Mouse (Mus musculus) forebrain, embryonic 11.5 days (tissue): ENCODE measurements around the gene Slc25a28. TPM values are rescaled to one million over a fixed set of nuclear protein-coding genes. Genes with fewer than 3 reads are reported as not detected.

ENCODE experiments used
- ATAC-seq: fragments of 200-750 bp; cut with Nextera tagmentation; replicated peaks from 2 replicates; pipeline ENCODE4 v1.8.0; 2017; ENCODE audit warnings: moderate TSS enrichment; ENCODE audit not compliant: low FRiP score
- DNase-seq: peaks from one replicate; pipeline ENCODE4 v3.0.0-alpha.2; 2017; ENCODE audit warnings: low spot score
- H3K27ac ChIP-seq: fragments of 300-500 bp; sonication (generic); 2 replicates; pipeline ENCODE4 v1.5.1; 2014; ENCODE audit warnings: low read depth, low read length
- H3K27me3 ChIP-seq: fragments of 300-500 bp; sonication (generic); 2 replicates; pipeline ENCODE4 v1.6.1; 2014; ENCODE audit warnings: mild to moderate bottlenecking, low read length, mixed read lengths; ENCODE audit not compliant: control insufficient read depth, insufficient read depth
- H3K36me3 ChIP-seq: fragments of 300-500 bp; sonication (generic); 2 replicates; pipeline ENCODE4 v1.6.1; 2014; ENCODE audit warnings: mild to moderate bottlenecking, low read length, moderate library complexity, mixed read lengths; ENCODE audit not compliant: control insufficient read depth, insufficient read depth
- H3K4me1 ChIP-seq: fragments of 300-500 bp; sonication (generic); replicated peaks from 2 replicates; pipeline ENCODE4 v1.6.1; 2014; ENCODE audit warnings: low read length, mixed read lengths; ENCODE audit not compliant: control insufficient read depth, insufficient read depth
- H3K4me2 ChIP-seq: fragments of 300-500 bp; sonication (generic); 2 replicates; pipeline ENCODE4 v1.6.1; 2014; ENCODE audit warnings: low read depth, mild to moderate bottlenecking, low read length, moderate library complexity, mixed read lengths; ENCODE audit not compliant: severe bottlenecking
- H3K4me3 ChIP-seq: fragments of 300-500 bp; sonication (generic); 2 replicates; pipeline ENCODE4 v1.5.1; 2014; ENCODE audit warnings: low read depth, low read length
- H3K9ac ChIP-seq: fragments of 300-500 bp; sonication (generic); 2 replicates; pipeline ENCODE4 v1.6.1; 2014; ENCODE audit warnings: low read length
- H3K9me3 ChIP-seq: fragments of 300-500 bp; sonication (generic); 2 replicates; pipeline ENCODE4 v1.6.1; 2016; ENCODE audit warnings: low read length, mixed read lengths; ENCODE audit not compliant: control insufficient read depth
- WGBS: fragments of 180-500 bp; shearing (Covaris S2); extraction: QIAGEN DNeasy Blood & Tissue Kit; methylation state at CpG from one replicate; pipeline ENCODE4 v1.1.7; 2014; 5-methylcytosine and 5-hydroxymethylcytosine counted together
- polyA plus RNA-seq: library from polyadenylated mRNA; unstranded; fragments of >200 nt; fragmentation: Nextera tagmentation; extraction: Ambion mirVana; gene quantifications from 2 replicates; pipeline ENCODE4 v1.2.1, GENCODE M21; 2014

The Slc25a28 gene
- polyA plus RNA-seq, result 12.1 and 12.6 TPM in 2 replicates

GRCm38 (mm10) chr19:43674730-43675524 lies at the start of gene Slc25a28:
Gene Slc25a28 (minus strand): TSS chr19:43674881.
- ATAC-seq (peak; percentile 98), DNase-seq (peak; percentile 98)
- no peaks in the 10 kb centered on the region for H3K9me3 ChIP-seq
- peaks cover 8% of the 10 kb centered on the region; the same call in 1 of the 2 replicates for H3K4me1 ChIP-seq
- no peaks in the 10 kb centered on the region; the same call in 1 of the 2 replicates for H3K27me3 ChIP-seq
- under 1% methylated on average over 75 of the region's 79 CpGs for WGBS
- no peaks in the 10 kb centered on the region for H3K36me3 ChIP-seq
- H3K4me3 ChIP-seq, result peak within 1 kb of the TSS; percentile 79
- H3K4me2 ChIP-seq, result peak within 1 kb of the TSS; percentile 90
- peak within 1 kb of the TSS; percentile 85 for H3K9ac ChIP-seq
- H3K27ac ChIP-seq, result peak within 1 kb of the TSS; percentile 97

GRCm38 (mm10) chr19:43724194-43724593 lies 49.5 kb upstream of the Slc25a28 start:
- Histone ChIP-seq H3K36me3 (no peaks in the 10 kb centered on the region), H3K27me3 (no peaks in the 10 kb centered on the region), H3K27ac (no peak overlapping the region), H3K9ac (no peak overlapping the region), H3K4me1 (no peaks in the 10 kb centered on the region), H3K4me3 (no peak overlapping the region), H3K9me3 (no peaks in the 10 kb centered on the region), H3K4me2 (no peak overlapping the region)
- ATAC-seq (no peak), DNase-seq (no peak)
- 91% methylated on average over 20 of the region's 20 CpGs for WGBS

GRCm38 (mm10) chr19:43723501-43723900 lies 48.8 kb upstream of the Slc25a28 start:
- Histone ChIP-seq H3K27me3 (no peaks in the 10 kb centered on the region), H3K4me3 (no peak overlapping the region), H3K36me3 (no peaks in the 10 kb centered on the region), H3K9ac (no peak overlapping the region), H3K4me2 (no peak overlapping the region), H3K27ac (no peak overlapping the region), H3K9me3 (no peaks in the 10 kb centered on the region), H3K4me1 (no peaks in the 10 kb centered on the region)
- WGBS, result 89% methylated on average over 10 of the region's 10 CpGs
- no peak for ATAC-seq
- DNase-seq, result no peak

DNA sequence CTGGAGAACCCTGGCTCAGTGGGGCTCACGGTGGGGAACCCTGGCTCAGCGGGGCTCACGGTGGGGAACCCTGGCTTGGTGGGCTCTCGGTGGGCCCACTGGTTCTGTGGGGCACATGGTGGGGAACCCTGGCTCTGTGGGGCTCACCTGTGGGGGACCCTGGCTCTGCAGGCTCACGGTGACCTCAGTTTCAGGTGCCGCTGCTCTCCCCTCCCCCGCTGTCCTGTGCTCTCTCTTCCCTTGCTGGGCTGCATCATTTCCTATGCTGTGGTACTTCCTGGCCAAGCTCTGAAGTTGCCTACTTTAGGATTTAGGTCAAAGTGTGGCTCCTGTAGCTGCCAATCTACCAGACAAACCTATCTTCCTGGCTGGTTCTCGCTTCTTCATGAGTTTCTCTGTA lies 48.2 kb upstream of the Slc25a28 start:
- DNase-seq, result no peak
- WGBS, result 83% methylated on average over 8 of the region's 8 CpGs
- no peak overlapping the region for H3K4me2 ChIP-seq

DNA sequence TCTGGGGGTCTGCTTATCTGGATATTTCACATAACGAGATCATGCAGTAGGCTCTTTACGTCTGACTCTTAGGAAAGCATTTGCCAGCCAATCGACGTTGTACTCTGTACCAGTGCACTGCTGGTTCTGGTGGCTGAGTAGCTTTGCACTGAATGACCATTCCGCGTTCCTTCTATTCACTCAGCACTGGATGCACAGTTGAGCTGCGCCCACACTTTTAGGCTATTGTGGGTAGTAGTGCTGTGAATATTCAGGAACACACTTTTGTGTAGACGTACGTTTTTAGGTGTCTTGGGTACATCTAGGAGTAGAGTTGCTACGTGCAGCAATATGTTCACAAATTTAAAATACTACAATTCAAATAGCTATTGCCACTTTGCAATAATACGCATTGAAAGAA lies 45.4 kb upstream of the Slc25a28 start:
- Histone ChIP-seq H3K36me3 (no peaks in the 10 kb centered on the region), H3K27ac (no peak overlapping the region), H3K27me3 (no peaks in the 10 kb centered on the region), H3K4me1 (no peaks in the 10 kb centered on the region), H3K4me2 (no peak overlapping the region), H3K9ac (no peak overlapping the region), H3K9me3 (no peaks in the 10 kb centered on the region), H3K4me3 (no peak overlapping the region)
- DNase-seq, result no peak
- ATAC-seq, result no peak
- 94% methylated on average over 11 of the region's 11 CpGs for WGBS

More for the DNA sequence above, 48.2 kb upstream of the Slc25a28 start:
- Histone ChIP-seq H3K9me3 (no peaks in the 10 kb centered on the region), H3K27me3 (no peaks in the 10 kb centered on the region), H3K9ac (no peak overlapping the region), H3K27ac (no peak overlapping the region), H3K4me3 (no peak overlapping the region), H3K4me1 (no peaks in the 10 kb centered on the region), H3K36me3 (no peaks in the 10 kb centered on the region)
- ATAC-seq, result no peak

DNA sequence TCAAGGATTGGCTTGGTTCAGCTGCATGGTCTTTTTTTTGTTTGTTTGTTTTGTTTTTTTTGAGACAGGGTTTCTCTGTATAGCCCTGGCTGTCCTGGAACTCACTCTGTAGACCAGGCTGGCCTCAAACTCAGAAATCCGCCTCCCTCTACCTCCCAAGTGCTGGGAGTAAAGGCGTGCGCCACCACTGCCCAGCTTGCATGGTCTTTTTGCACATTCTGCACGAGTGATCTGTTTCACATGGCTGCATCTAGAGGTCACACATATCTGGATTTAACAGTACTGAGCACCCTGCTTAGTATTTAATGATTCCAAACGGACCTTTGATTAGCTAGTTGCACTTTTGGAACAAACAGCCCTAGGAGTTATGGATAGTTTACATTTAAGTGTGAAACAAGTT lies 37.3 kb upstream of the Slc25a28 start:
- DNase-seq (no peak), ATAC-seq (no peak)
- H3K9me3 ChIP-seq, result no peaks in the 10 kb centered on the region
- no peak overlapping the region for H3K4me2 ChIP-seq
- no peak overlapping the region for H3K4me3 ChIP-seq
- no peaks in the 10 kb centered on the region for H3K4me1 ChIP-seq
- no peaks in the 10 kb centered on the region for H3K27me3 ChIP-seq
- H3K9ac ChIP-seq, result no peak overlapping the region
- no peaks in the 10 kb centered on the region for H3K36me3 ChIP-seq
- 82% methylated on average over 5 of the region's 5 CpGs for whole genome bisulfite sequencing
- H3K27ac ChIP-seq, result no peak overlapping the region

- 67% methylated on average over 18 of the region's 22 CpGs for WGBS
- no peaks in the 10 kb centered on the region for H3K4me1 ChIP-seq
- H3K27me3 ChIP-seq, result no peaks in the 10 kb centered on the region
- H3K4me3 ChIP-seq, result no peak overlapping the region
- no peak overlapping the region for H3K27ac ChIP-seq
- ATAC-seq (no peak), DNase-seq (no peak)
- H3K36me3 ChIP-seq, result no peaks in the 10 kb centered on the region
- H3K9me3 ChIP-seq, result no peaks in the 10 kb centered on the region
- H3K4me2 ChIP-seq, result no peak overlapping the region
- H3K9ac ChIP-seq, result no peak overlapping the region
Measured at GRCm38 (mm10) chr19:43711159-43711916, 36.7 kb upstream of the Slc25a28 start.

DNA sequence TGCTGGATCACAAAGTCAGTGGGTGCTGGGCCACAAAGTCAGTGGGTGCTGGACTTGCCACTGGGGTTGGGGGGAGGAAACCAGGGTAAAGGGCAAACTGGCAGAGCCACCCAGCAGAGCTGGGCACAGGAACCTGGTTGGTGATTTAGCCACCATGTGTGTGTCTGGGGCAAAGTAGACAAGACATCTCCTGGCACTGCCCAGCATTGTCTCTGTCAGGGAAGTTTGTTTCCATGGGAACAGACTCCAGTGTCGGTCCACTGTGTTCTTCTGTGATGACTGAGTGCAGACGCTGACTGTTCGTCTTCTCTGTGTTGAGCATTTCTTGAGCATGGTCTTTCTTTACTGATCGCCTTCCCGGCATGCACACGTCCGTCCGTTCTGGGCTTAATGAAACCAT lies 34.6 kb upstream of the Slc25a28 start:
- Histone ChIP-seq H3K4me1 (no peaks in the 10 kb centered on the region), H3K27ac (no peak overlapping the region), H3K36me3 (no peaks in the 10 kb centered on the region; the same call in 1 of the 2 replicates), H3K4me3 (no peak overlapping the region), H3K9me3 (no peaks in the 10 kb centered on the region), H3K27me3 (no peaks in the 10 kb centered on the region), H3K9ac (no peak overlapping the region), H3K4me2 (no peak overlapping the region)
- 86% methylated on average over 8 of the region's 8 CpGs for WGBS
- ATAC-seq, result no peak
- DNase-seq, result no peak
